Mouse (Mus musculus): ENCODE data around the gene Hes6.

The Hes6 gene

DNA sequence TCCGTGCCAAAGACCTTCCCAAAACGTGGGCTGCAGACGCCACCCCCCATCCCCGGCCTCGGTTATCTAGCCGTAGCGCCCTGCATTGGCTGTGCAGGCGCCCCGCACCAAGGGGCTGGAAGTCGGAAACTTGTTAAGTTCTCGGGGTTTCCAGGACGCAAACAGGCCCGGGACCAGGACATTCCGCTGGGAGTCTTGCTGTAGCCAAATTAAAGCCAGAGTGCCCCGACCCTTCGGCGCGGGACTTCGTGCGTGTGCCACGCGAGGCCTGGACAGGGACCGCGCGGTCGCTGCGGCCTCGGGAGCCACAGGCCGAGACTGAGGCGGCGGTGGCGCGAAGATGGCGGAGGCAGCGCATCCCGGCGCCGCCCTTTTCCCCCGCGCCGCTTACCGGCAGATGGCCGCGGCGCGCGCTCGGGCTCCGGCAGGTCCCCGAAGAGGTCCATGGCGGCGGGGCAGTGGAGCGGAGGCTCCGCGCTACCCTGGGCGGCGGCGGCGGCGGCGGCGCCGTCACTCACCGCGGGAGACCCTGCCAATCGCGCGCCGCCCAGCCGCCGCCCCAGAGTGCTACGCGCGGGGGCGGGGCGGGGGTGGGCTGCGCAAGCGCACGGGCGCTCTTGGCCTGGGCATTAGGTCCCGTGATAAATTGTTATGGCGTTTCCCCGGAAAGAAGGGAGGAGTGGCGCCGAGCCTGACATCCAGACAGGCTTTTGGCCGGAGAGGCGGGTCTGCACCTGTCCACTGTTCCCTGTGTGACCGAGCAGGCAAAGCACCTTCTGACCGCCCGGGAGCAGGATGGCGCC lies 15.4 kb downstream of the Hes6 start, which contains the start of gene Ilkap:
Gene Ilkap, minus strand, starts transcription at position 556 of the 803 bp plus-strand sequence.
- peak; percentile 80 to 84 for DNase-seq

- DNase-seq, result no peak
Observed at GRCm38 (mm10) chr1:91397927-91398259, 15.9 kb downstream of the Hes6 start.

DNA sequence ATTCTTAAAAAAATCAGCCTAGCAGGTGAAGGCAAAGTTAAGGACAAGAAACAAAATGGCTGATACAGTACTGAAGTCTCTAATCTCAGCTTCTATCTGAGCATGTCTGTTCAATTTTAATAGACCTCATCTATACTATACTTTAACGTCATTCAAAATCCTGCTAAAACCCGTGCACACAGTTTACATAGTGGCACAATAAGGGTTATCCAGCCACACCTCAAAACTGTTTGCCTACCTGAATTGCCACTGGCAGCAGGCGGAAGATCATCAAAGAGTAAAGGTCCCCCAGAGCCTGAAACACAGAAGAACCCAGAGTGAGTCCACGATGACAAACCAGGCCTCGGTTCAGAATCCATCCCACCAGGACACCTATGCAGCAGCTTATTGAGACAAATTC lies 23.5 kb downstream of the Hes6 start:
- no peak for DNase-seq

DNA sequence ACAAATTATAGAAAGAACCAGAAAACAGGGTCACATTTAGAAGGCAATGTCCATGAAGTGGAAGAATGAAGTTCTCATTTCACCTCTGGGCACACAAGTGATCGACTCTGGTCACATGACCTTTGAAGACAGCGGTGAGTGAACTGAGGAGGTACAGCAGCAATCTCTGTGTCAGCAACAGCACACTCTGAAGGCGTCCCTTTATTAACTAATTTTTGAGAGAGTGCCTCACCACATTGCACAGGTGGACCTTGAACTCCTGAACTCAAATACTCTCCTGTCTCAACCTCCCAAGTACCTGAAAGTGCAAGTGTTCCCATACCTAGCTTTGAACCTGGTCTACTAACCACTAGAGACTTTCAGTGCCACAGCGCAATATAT lies 32.8 kb downstream of the Hes6 start:
- no peak for DNase-seq

GRCm38 (mm10) chr1:91380453-91381090 lies 33.3 kb downstream of the Hes6 start:
- DNase-seq, result peak; percentile 81 to 84

GRCm38 (mm10) chr1:91373414-91373835 lies 40.4 kb downstream of the Hes6 start:
- no peak for DNase-seq

DNA sequence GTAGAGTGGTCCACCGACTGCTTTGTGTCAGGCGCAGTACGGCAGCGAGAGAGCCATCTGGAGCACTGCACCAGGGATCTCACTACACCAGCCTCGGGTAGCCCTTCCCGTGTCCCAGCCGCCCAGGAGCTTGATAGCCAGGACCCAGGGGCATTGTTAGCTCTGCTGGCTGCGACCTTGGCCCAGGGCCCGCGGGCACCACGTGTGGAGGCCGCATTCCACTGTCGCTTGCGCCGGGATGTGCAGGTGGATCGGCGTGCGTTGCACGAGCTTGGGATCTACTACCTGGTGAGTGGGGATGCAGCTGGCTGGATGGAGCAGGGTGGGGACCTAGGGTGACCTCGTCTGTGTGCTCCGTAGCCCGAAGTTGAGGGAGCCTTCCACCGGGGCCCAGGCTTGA lies 43.8 kb downstream of the Hes6 start:
- DNase-seq, result no peak

DNA sequence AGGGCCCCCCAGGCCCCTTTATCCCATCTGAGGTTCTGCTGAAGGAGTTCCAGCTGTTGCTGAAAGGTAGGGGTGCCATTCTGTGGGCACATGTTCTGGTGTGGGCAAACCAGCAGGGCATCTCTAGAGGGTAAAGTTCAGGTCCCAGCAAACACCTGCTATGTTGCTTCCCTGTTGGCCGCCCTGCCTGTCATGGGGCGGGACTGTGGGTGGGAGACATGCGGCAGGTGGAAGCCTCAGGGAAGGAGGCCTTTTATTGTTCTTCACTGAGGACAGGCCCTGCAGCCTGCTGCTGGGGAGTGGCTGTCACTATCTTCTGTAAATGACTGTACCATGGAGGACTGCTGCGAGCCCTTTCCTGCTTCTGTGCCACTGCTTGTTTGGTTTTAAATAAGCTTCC lies 44.4 kb downstream of the Hes6 start:
- DNase-seq, result no peak

DNA sequence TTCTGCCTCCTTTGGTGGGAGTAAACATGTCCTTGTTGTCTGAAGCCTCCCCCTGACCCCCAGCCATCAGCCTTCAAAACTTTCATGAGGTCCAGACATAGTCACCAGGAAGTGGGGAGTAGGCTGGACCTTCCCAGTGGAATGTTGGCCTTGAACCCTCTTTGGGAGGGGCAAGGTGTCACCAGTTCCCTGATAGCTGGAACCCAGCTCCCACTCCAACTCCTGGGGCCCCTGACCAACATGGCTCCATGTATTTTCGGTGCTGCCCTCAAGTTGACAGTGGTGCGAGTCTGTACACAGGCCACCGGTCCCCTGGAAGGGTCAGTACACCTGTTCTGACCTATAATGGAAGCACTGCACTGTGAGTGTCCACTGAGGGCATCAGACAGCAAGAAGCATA lies 46.5 kb downstream of the Hes6 start:
- no peak for DNase-seq

DNA sequence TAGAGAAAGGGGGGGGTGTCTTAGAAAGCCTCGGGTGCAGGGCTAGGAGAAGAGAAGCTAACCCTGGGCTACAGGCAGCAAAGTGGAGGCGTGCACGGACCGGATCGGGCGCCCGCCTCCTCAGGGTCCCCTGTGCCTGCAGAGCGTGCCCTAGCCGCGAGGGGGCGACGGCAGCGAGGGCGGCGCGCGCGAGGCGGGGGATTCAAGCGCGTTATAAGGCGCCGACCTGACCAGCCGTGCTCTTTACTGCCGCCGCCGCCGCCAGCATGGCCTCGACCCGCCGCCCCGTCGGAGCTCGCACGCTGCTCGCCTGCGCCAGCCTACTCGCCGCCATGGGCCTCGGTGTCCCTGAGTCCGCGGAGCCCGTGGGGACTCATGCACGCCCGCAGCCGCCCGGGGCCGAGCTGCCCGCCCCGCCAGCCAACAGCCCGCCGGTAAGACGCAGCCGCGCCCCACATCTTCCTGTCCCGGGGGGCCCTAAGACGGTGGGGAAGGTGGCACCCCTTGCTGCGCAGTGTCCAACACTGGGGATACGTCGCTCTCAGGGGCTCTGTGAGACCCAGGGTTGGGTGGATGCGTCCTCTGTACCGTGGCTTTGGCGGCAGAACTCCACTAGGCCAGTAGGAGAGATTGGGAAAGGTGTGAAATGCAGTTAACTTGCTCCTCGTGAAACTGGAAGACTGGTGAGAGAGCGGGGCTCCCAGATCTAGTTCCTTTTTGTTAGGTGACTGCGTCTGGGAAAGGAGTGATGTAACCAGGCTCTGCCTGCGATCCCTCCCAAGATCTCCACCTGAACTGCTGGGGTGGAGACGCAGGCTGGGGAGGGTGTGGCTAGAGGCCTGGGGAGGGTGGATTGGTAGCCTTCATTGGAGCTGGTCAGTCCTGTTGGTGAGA lies 47.4 kb downstream of the Hes6 start, which contains the start of gene Erfe:
Gene Erfe, plus strand, starts transcription at position 216 of the 894 bp plus-strand sequence.
- peak; percentile 86 to 88 for DNase-seq

GRCm38 (mm10) chr1:91365816-91366214 lies 48.0 kb downstream of the Hes6 start:
- DNase-seq, result no peak

- DNase-seq, result no peak
Observed at GRCm38 (mm10) chr1:91364822-91365644, 48.8 kb downstream of the Hes6 start.

DNA sequence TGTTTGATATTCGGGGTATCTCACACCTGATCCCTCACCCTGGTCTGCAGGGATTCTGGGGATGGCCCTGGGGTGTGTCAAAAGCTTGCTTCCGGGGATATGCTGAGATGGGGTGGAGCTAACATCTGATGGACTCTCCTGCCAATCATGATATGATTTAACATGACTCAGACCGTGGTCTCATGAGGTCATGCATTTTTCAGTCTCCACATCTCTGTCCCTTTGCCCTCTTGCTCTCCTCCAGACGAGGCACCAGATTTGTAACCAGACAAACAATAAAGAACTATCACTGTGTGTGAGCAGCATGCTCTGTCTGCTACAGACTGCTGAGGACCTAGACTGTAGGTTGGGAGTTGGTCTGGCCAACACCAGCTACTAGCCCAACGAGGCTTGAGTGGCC lies 51.7 kb downstream of the Hes6 start:
- DNase-seq, result no peak

Data from B cell, adult 2 months (primary cell).